ENCODE assay signal across 18 mouse cellular contexts in genomic region chr3:48080616-48081015, GRCm38 (mm10).
A peak's percentile ranks its signal among the peaks of the same experiment; 100 is the strongest.
DNase-seq lines count a peak whose midpoint lies in the region; ATAC-seq and TF ChIP-seq lines count a peak whose summit lies in the region.
"Had no signal": no experiment of that assay in that cellular context is flagged by ENCODE, and none has a peak within 500 bp of the region (broad histone marks: within the 10 kb centered on the region; RNA-seq: fewer than 3 reads in every experiment).

No protein-coding gene starts in this region.

- peak; percentile 99 for ATAC-seq in megakaryocyte progenitor cell, adult 5-6 weeks (replicated peaks; ENCODE audit: poor library complexity)
- no peak for ATAC-seq in forebrain, embryonic 11.5 days (replicated peaks; ENCODE audit: low FRiP score)
- ATAC-seq: Patski had no signal

- DNase-seq in adrenal gland, postnatal 10 days = peak; percentile 55
- DNase-seq in adrenal gland, adult 18-20 months (ENCODE audit: low spot score in 2 of 2) = no peak
- peak; percentile 1 for DNase-seq in kidney, adult 2 months
- DNase-seq in kidney, postnatal 25 days = no peak
- peak; percentile 65 for DNase-seq in A20 (ENCODE audit: low read depth, low spot score)
- no peak for DNase-seq in left cerebral cortex, adult 11 months (ENCODE audit: low spot score)
- no peak for DNase-seq in forebrain, embryonic 11.5 days (ENCODE audit: low spot score)
- DNase-seq: cerebellum, adult 9-11 months; gastrocnemius, postnatal 25 days; kidney, adult 11 months; kidney, postnatal 14 days; layer of hippocampus, postnatal 36 days; retina, postnatal 1 day had no signal

- no peaks in the 10 kb centered on the region for H3K9me3 ChIP-seq in forebrain, embryonic 11.5 days (ENCODE audit: control insufficient read depth, low read length)
- H3K9me3 ChIP-seq: hindbrain, embryonic 15.5 days; limb, embryonic 10.5 days; megakaryocyte, embryonic 14.5 days had no signal

- no peak overlapping the region for H3K4me3 ChIP-seq in kidney, adult 2 months (ENCODE audit: insufficient read depth, low read depth, low read length)
- no peak overlapping the region for H3K4me3 ChIP-seq in forebrain, embryonic 11.5 days (ENCODE audit: low read depth, low read length)
- H3K4me3 ChIP-seq: hindbrain, embryonic 15.5 days; limb, embryonic 10.5 days; megakaryocyte, embryonic 14.5 days had no signal

- H3K36me3 ChIP-seq in kidney, adult 2 months (ENCODE audit: control insufficient read depth, insufficient read depth, low read length) = no peaks in the 10 kb centered on the region
- H3K36me3 ChIP-seq in forebrain, embryonic 11.5 days (ENCODE audit: control insufficient read depth, insufficient read depth, low read length) = no peaks in the 10 kb centered on the region
- H3K36me3 ChIP-seq: hindbrain, embryonic 15.5 days; limb, embryonic 10.5 days had no signal

- no peak overlapping the region for H3K4me2 ChIP-seq in forebrain, embryonic 11.5 days (ENCODE audit: low read depth, low read length, severe bottlenecking)
- H3K4me2 ChIP-seq: hindbrain, embryonic 15.5 days had no signal

- no peak overlapping the region for H3K9ac ChIP-seq in forebrain, embryonic 11.5 days (ENCODE audit: low read length)
- H3K9ac ChIP-seq: hindbrain, embryonic 15.5 days had no signal

- TF ChIP-seq POLR2A in kidney, adult 2 months (IDR thresholded peaks at IDR 0.05; ENCODE audit: low read depth, low read length) = no peak

- 52% methylated on average over 2 of the region's 2 CpGs for WGBS in kidney, adult 2 months
- 89% methylated on average over 2 of the region's 2 CpGs for WGBS in forebrain, embryonic 11.5 days

- no peak overlapping the region for H3K27ac ChIP-seq in kidney, adult 2 months (ENCODE audit: insufficient read depth, low read depth, low read length)
- H3K27ac ChIP-seq in forebrain, embryonic 11.5 days (ENCODE audit: low read depth, low read length) = no peak overlapping the region
- H3K27ac ChIP-seq: hindbrain, embryonic 15.5 days; limb, embryonic 10.5 days had no signal

- no peak for TF ChIP-seq CTCF in kidney, adult 2 months (conservative IDR thresholded peaks at IDR 0.05; ENCODE audit: insufficient read depth, insufficient read length, low read depth, low read length)

- H3K4me1 ChIP-seq in kidney, adult 2 months (ENCODE audit: control insufficient read depth, insufficient read depth, low read length) = no peaks in the 10 kb centered on the region
- no peaks in the 10 kb centered on the region for H3K4me1 ChIP-seq in forebrain, embryonic 11.5 days (replicated peaks; ENCODE audit: control insufficient read depth, insufficient read depth, low read length)
- H3K4me1 ChIP-seq: hindbrain, embryonic 15.5 days; limb, embryonic 10.5 days; megakaryocyte, embryonic 14.5 days had no signal

- no peaks in the 10 kb centered on the region for H3K27me3 ChIP-seq in kidney, adult 2 months (replicated peaks; ENCODE audit: control insufficient read depth, insufficient read depth, low read length)
- H3K27me3 ChIP-seq in forebrain, embryonic 11.5 days (ENCODE audit: control insufficient read depth, insufficient read depth, low read length) = no peaks in the 10 kb centered on the region
- H3K27me3 ChIP-seq: hindbrain, embryonic 15.5 days; megakaryocyte, embryonic 14.5 days; Patski had no signal

Comparison
In these comparisons a context has a peak if more than half of its experiments do, and no peak if none do; other contexts are left out.
1. DNase-seq: peak in adrenal gland, postnatal 10 days (single experiment), kidney, adult 2 months (single experiment) and A20 (single experiment); none in adrenal gland, adult 18-20 months (0 of 2), kidney, postnatal 25 days (0 of 2), left cerebral cortex, adult 11 months (single experiment) and forebrain, embryonic 11.5 days (single experiment).